Mouse (Mus musculus) liver, postnatal 0 days (tissue): ENCODE measurements around the gene Usp35.

Source experiments
- CTCF ChIP-seq: sonication (generic); IDR thresholded peaks from 2 replicates; pipeline ENCODE4 v1.5.1; 2016; ENCODE audit warnings: antibody characterized with exemption, low read depth
- EP300 ChIP-seq: IDR thresholded peaks from 2 replicates; pipeline ENCODE4 v1.6.1; 2016; ENCODE audit warnings: antibody characterized with exemption, low read depth, mild to moderate bottlenecking

GRCm38 (mm10) chr7:97311620-97312019, 20.2 kb downstream of the Usp35 start:
- TF ChIP-seq CTCF (no peak), EP300 (no peak)
